Mouse (Mus musculus) neural tube, embryonic 13.5 days (tissue): ENCODE measurements around the gene Efna2. TPM values are rescaled to one million over a fixed set of nuclear protein-coding genes. Genes with fewer than 3 reads are reported as not detected.
A peak's percentile ranks its signal among the peaks of the same experiment; 100 is the strongest.

Experiments
- ATAC-seq: fragments of 200-750 bp; cut with Nextera tagmentation; 2 replicates; pipeline ENCODE4 v1.8.0; 2017; ENCODE audit warnings: low read depth, mild to moderate bottlenecking, moderate TSS enrichment, moderate library complexity
- H3K27ac ChIP-seq: fragments of 300-500 bp; sonication (generic); replicated peaks from 2 replicates; pipeline ENCODE4 v1.5.1; 2015; ENCODE audit warnings: moderate library complexity, mild to moderate bottlenecking, inconsistent platforms
- H3K27me3 ChIP-seq: fragments of 300-500 bp; sonication (generic); 2 replicates; pipeline ENCODE4 v1.6.1; 2015; ENCODE audit warnings: mild to moderate bottlenecking, inconsistent platforms
- H3K36me3 ChIP-seq: fragments of 300-500 bp; sonication (generic); 2 replicates; pipeline ENCODE4 v1.6.1; 2015; ENCODE audit warnings: mild to moderate bottlenecking, inconsistent platforms
- H3K4me1 ChIP-seq: fragments of 300-500 bp; sonication (generic); replicated peaks from 2 replicates; pipeline ENCODE4 v1.6.1; 2015; ENCODE audit warnings: inconsistent platforms
- H3K4me2 ChIP-seq: fragments of 300-500 bp; sonication (generic); 2 replicates; pipeline ENCODE4 v1.6.1; 2015; ENCODE audit warnings: inconsistent platforms, mild to moderate bottlenecking, moderate library complexity
- H3K4me3 ChIP-seq: fragments of 300-500 bp; sonication (generic); 2 replicates; pipeline ENCODE4 v1.5.1; 2015; ENCODE audit warnings: mild to moderate bottlenecking, inconsistent platforms
- H3K9ac ChIP-seq: fragments of 300-500 bp; sonication (generic); 2 replicates; pipeline ENCODE4 v1.6.1; 2015; ENCODE audit warnings: moderate library complexity, mild to moderate bottlenecking, inconsistent platforms
- H3K9me3 ChIP-seq: fragments of 300-500 bp; sonication (generic); 2 replicates; pipeline ENCODE4 v1.6.1; 2016; ENCODE audit warnings: inconsistent platforms
- WGBS: fragments of 180-500 bp; shearing (Covaris S2); methylation state at CpG from one replicate; pipeline ENCODE4 v1.1.7; 2015; 5-methylcytosine and 5-hydroxymethylcytosine counted together
- polyA plus RNA-seq: library from polyadenylated mRNA; unstranded; fragments of >200 nt; fragmentation: Nextera tagmentation; extraction: Ambion mirVana; gene quantifications from 2 replicates; pipeline ENCODE4 v1.2.1, GENCODE M21; 2015

Gene Efna2
- polyA plus RNA-seq, result 34.0 and 34.8 TPM in 2 replicates

- Histone ChIP-seq H3K4me3 (peak within 1 kb of the TSS; percentile 89), H3K27ac (peak within 1 kb of the TSS; percentile 85), H3K9ac (peak within 1 kb of the TSS; percentile 98), H3K4me1 (peaks cover 34% of the 10 kb centered on the region), H3K4me2 (peak within 1 kb of the TSS; percentile 93), H3K9me3 (no peaks in the 10 kb centered on the region), H3K27me3 (no peaks in the 10 kb centered on the region), H3K36me3 (peaks cover 10% of the 10 kb centered on the region; the same call in 1 of the 2 replicates)
- 1% methylated on average over 103 of the region's 106 CpGs for WGBS
- ATAC-seq, result peak; percentile 68
These were observed at the start of gene Efna2 for GRCm38 (mm10) chr10:80179068-80180051. TSS of gene Efna2 (plus strand) at chr10:80179482.

GRCm38 (mm10) chr10:80129846-80130245 lies 49.4 kb upstream of the Efna2 start:
- Histone ChIP-seq H3K4me3 (no peak overlapping the region), H3K9ac (no peak overlapping the region), H3K27ac (no peak overlapping the region), H3K4me1 (peaks cover 17% of the 10 kb centered on the region), H3K27me3 (no peaks in the 10 kb centered on the region; the same call in 1 of the 2 replicates), H3K4me2 (no peak overlapping the region), H3K36me3 (peaks cover 100% of the 10 kb centered on the region), H3K9me3 (no peaks in the 10 kb centered on the region)
- no peak for ATAC-seq
- 94% methylated on average over 9 of the region's 9 CpGs for WGBS

- no peak overlapping the region for H3K27ac ChIP-seq
- no peak overlapping the region for H3K4me2 ChIP-seq
- no peak overlapping the region for H3K4me3 ChIP-seq
- H3K4me1 ChIP-seq, result peaks cover 17% of the 10 kb centered on the region
- H3K9ac ChIP-seq, result 0 out of 2 replicates have a peak overlapping the region, but pooled peaks have one; percentile 26
- peaks cover 1% of the 10 kb centered on the region for H3K27me3 ChIP-seq
- H3K36me3 ChIP-seq, result peaks cover 100% of the 10 kb centered on the region
- 81% methylated on average over 18 of the region's 18 CpGs for WGBS
- no peak for ATAC-seq
- H3K9me3 ChIP-seq, result no peaks in the 10 kb centered on the region
These were observed 48.8 kb upstream of the Efna2 start for GRCm38 (mm10) chr10:80130403-80131031.

DNA sequence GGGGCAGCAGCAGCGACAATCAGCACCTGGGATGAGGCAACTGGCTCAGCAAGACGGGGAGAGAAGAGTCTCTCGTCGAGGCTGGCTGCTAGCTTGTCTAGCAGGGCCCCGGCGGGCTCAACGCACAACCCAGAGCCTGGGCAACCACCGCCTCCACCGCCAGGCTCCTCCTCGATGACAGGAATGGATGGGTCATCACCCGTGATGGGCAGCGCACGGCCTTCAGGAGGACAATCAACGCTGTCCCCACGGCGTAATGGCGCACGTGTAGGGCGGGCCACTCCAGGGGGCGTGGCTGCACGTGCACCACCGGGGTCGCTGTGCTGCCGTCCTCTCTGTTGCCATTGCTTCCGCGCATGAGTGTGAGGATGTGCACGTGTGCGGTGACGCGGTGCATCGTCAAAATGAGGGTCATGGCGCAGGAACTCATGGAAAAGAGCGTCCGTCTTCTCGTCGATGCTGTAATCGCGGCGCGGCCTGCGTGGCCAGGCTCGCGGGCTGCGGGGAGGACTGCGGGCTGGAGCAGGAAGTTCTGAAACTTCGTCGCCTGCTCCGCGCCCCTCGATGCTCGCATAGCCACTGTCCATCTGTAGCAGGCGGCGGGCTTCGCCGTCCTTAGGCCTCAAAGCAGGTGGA lies 47.8 kb upstream of the Efna2 start:
- Histone ChIP-seq H3K9me3 (no peaks in the 10 kb centered on the region), H3K36me3 (peaks cover 99% of the 10 kb centered on the region), H3K4me1 (peaks cover 21% of the 10 kb centered on the region), H3K27ac (0 out of 2 replicates have a peak overlapping the region, but pooled peaks have one; percentile 23), H3K9ac (peak overlapping the region; percentile 38; the same call in 1 of the 2 replicates), H3K4me3 (peak overlapping the region; percentile 10; the same call in 1 of the 2 replicates), H3K27me3 (peaks cover 9% of the 10 kb centered on the region), H3K4me2 (peak overlapping the region; percentile 33)
- ATAC-seq, result 0 out of 2 replicates have a peak, but pooled peaks have one; percentile 16
- WGBS, result 13% methylated on average over 55 of the region's 55 CpGs

- Histone ChIP-seq H3K27me3 (peaks cover 14% of the 10 kb centered on the region), H3K4me2 (peak overlapping the region; percentile 33), H3K4me3 (peak overlapping the region; percentile 10; the same call in 1 of the 2 replicates), H3K9ac (peak overlapping the region; percentile 38; the same call in 1 of the 2 replicates), H3K36me3 (peaks cover 93% of the 10 kb centered on the region), H3K27ac (0 out of 2 replicates have a peak overlapping the region, but pooled peaks have one; percentile 23), H3K4me1 (peaks cover 27% of the 10 kb centered on the region), H3K9me3 (no peaks in the 10 kb centered on the region)
- WGBS, result 32% methylated on average over 27 of the region's 27 CpGs
- ATAC-seq, result 0 out of 2 replicates have a peak, but pooled peaks have one; percentile 9
These were observed 47.3 kb upstream of the Efna2 start for GRCm38 (mm10) chr10:80131952-80132350.

DNA sequence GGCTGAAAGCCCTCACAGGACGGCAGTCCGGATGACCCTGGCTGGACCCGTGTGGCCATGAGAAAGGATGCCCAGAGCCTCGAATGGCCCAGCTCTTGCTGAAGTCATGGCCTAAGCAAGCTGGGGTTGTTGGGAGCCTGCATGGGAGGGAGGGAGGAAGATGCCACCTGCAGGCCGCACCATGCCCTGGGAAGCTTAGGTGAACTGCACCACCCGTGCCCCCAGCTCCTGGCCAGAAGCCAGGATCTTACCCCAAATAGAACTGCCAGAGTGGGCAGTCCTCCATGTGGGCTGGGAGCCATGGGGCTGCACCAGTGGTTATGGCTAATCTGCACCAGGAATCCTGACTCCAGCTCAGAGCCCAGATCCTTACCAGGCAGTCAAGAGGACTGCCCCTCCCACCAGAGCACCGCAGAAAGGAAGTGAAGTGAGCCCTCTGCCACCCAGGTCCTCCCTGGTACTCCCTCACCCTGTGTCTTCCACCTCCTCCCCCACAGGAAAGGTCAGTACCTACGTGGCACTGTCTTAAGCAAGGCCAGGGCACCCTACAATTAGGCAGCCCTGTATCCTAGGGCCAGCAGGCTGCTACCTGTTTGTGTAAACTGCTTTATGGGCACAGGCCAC lies 45.9 kb upstream of the Efna2 start:
- no peak overlapping the region for H3K9ac ChIP-seq
- no peak overlapping the region for H3K4me3 ChIP-seq
- 73% methylated on average over 8 of the region's 8 CpGs for WGBS
- no peaks in the 10 kb centered on the region for H3K9me3 ChIP-seq
- H3K4me1 ChIP-seq, result peaks cover 40% of the 10 kb centered on the region
- H3K27ac ChIP-seq, result no peak overlapping the region
- no peak overlapping the region for H3K4me2 ChIP-seq
- ATAC-seq, result no peak
- peaks cover 17% of the 10 kb centered on the region for H3K27me3 ChIP-seq
- peaks cover 80% of the 10 kb centered on the region for H3K36me3 ChIP-seq

GRCm38 (mm10) chr10:80134421-80134820 lies 44.9 kb upstream of the Efna2 start:
- no peak overlapping the region for H3K9ac ChIP-seq
- H3K4me2 ChIP-seq, result no peak overlapping the region
- no peaks in the 10 kb centered on the region for H3K9me3 ChIP-seq
- no peak for ATAC-seq
- WGBS, result 91% methylated on average over 9 of the region's 9 CpGs
- no peak overlapping the region for H3K4me3 ChIP-seq
- peaks cover 69% of the 10 kb centered on the region for H3K36me3 ChIP-seq
- peaks cover 47% of the 10 kb centered on the region for H3K4me1 ChIP-seq
- H3K27me3 ChIP-seq, result peaks cover 17% of the 10 kb centered on the region
- no peak overlapping the region for H3K27ac ChIP-seq

DNA sequence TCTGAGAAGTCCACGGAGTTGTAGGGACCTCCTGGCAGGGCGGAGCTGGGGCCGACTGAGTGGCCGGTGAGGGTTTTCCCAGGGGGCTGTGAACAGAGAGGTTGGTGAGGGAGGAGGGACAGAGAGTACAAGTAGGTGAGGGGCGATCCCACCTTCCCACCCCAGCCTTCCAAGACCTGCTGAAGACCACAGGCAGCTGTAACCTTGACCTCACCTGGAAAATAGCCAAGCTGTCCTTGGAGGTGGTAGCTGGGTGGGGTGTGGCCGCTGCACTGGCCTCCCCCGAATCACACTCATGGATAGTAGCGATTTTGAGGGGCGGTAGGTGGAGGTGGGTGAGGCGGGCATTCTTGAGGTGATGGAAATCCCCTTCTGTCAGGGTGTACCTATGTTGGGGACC lies 44.1 kb upstream of the Efna2 start:
- H3K27ac ChIP-seq, result no peak overlapping the region
- no peak overlapping the region for H3K4me3 ChIP-seq
- peaks cover 61% of the 10 kb centered on the region for H3K36me3 ChIP-seq
- ATAC-seq, result no peak
- WGBS, result 91% methylated on average over 10 of the region's 10 CpGs
- peaks cover 17% of the 10 kb centered on the region for H3K27me3 ChIP-seq
- no peak overlapping the region for H3K4me2 ChIP-seq
- H3K9me3 ChIP-seq, result no peaks in the 10 kb centered on the region
- H3K4me1 ChIP-seq, result peaks cover 52% of the 10 kb centered on the region
- H3K9ac ChIP-seq, result no peak overlapping the region

DNA sequence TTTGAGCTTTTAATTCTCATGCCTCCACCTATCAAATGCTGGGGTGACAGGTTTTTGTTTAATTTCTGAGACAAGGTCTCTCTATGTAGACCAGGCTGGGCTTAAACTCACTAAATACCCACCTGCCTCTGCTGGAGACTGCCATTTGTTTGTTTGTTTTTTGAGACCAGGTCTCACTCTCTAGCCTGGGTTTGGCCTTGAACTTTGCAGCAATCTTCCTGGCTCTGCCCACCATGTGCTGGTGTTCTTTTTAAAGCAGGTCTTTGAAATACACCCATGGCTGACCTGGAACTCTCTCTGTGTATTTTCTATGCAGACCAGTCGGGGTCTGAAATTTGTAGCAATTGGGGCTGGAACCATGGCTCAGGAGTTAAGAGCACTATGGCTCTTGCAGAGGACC lies 43.6 kb upstream of the Efna2 start:
- Histone ChIP-seq H3K27me3 (peaks cover 17% of the 10 kb centered on the region), H3K9me3 (no peaks in the 10 kb centered on the region), H3K9ac (0 out of 2 replicates have a peak overlapping the region, but pooled peaks have one; percentile 97), H3K27ac (no peak overlapping the region), H3K4me3 (no peak overlapping the region), H3K36me3 (peaks cover 57% of the 10 kb centered on the region), H3K4me2 (no peak overlapping the region), H3K4me1 (peaks cover 54% of the 10 kb centered on the region)
- 97% methylated on average over 1 of the region's 1 CpGs for WGBS
- ATAC-seq, result no peak

DNA sequence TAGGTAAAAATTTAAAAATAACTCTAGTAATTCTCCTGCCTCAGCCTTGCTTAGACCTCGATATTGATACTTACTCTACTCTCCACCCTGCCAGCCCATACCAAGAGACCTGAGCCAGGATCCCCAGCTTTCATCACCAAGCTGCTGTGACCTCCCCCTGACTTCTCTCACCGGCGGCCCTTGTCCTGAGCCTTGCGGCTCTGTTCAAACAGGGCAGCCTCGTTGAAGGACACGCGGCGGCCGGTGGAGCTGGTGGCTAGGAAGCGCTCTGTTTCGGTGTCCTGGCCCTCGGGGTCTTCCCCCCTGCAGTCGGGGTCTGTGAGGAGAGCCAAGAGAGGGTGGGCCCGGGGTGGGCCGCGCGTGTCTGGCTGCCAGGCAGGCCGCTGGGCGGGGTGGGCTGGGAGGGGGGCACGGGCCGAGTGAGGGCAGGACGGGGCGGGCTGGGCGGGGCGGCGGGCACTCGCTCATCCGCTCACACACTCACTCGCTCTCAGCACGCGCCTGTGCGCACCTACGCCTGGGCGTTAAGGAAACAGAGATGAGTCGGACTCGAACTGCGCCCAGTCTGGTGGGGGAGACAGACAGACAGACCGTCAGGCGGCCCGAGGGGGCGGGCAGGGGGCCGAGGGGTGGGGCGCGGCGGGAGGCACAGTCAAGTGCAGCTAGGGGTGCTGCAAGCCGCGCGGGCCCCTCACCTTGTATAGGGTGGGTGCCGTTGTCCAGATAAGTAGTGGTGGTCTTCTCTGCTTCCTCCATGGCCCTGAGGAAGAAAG lies 42.9 kb upstream of the Efna2 start:
- H3K27ac ChIP-seq, result peak overlapping the region; percentile 97; the same call in 1 of the 2 replicates
- ATAC-seq, result no peak
- no peaks in the 10 kb centered on the region for H3K9me3 ChIP-seq
- peaks cover 17% of the 10 kb centered on the region for H3K27me3 ChIP-seq
- H3K4me2 ChIP-seq, result peak overlapping the region; percentile 92
- peaks cover 58% of the 10 kb centered on the region for H3K4me1 ChIP-seq
- peaks cover 49% of the 10 kb centered on the region for H3K36me3 ChIP-seq
- H3K4me3 ChIP-seq, result peak overlapping the region; percentile 83
- peak overlapping the region; percentile 97 for H3K9ac ChIP-seq
- WGBS, result 13% methylated on average over 36 of the region's 49 CpGs
